Mouse (Mus musculus) ovary, postnatal 14 days (tissue): Measurements from ENCODE around the gene Cfap97.
A peak's percentile ranks its signal among the peaks of the same experiment; 100 is the strongest.
"Not testable (repeated sequence)": the region's sequence is repeated elsewhere in the genome, so short reads cannot be mapped to it uniquely, and the experiment has no call there.

Experiments
- DNase-seq: peaks from one replicate; pipeline ENCODE4 v3.0.0; 2022; ENCODE audit warnings: low spot score

Cfap97 gene

GRCm38 (mm10) chr8:46151202-46152062 is at the start of gene Cfap97:
Gene Cfap97, plus strand, starts transcription at chr8:46151771.
- peak; percentile 21 for DNase-seq

GRCm38 (mm10) chr8:46103434-46103833 is 48.1 kb upstream of the Cfap97 start:
- DNase-seq: no peak

- DNase-seq: no peak
Observed at GRCm38 (mm10) chr8:46107690-46108089, 43.9 kb upstream of the Cfap97 start.

GRCm38 (mm10) chr8:46113421-46114170 is 38.0 kb upstream of the Cfap97 start:
- not testable (repeated sequence) for DNase-seq

GRCm38 (mm10) chr8:46117172-46117571 is 34.4 kb upstream of the Cfap97 start:
- DNase-seq: no peak

GRCm38 (mm10) chr8:46119176-46119575 is 32.4 kb upstream of the Cfap97 start:
- DNase-seq: no peak

- DNase-seq: no peak
Observed at GRCm38 (mm10) chr8:46122498-46122897, 29.1 kb upstream of the Cfap97 start.

- no peak for DNase-seq
Observed at GRCm38 (mm10) chr8:46130426-46130825, 21.1 kb upstream of the Cfap97 start.

GRCm38 (mm10) chr8:46135546-46135945 is 16.0 kb upstream of the Cfap97 start:
- not testable (repeated sequence) for DNase-seq

GRCm38 (mm10) chr8:46137336-46137735 is 14.2 kb upstream of the Cfap97 start:
- DNase-seq: no peak

GRCm38 (mm10) chr8:46137843-46138596 is 13.6 kb upstream of the Cfap97 start:
- no peak for DNase-seq

GRCm38 (mm10) chr8:46140376-46141120 is 11.0 kb upstream of the Cfap97 start:
- no peak for DNase-seq

GRCm38 (mm10) chr8:46141688-46142087 is 9.9 kb upstream of the Cfap97 start:
- no peak for DNase-seq

- DNase-seq: no peak
Observed at GRCm38 (mm10) chr8:46142498-46143081, 9.0 kb upstream of the Cfap97 start.

- no peak for DNase-seq
Observed at GRCm38 (mm10) chr8:46143470-46143869, 8.1 kb upstream of the Cfap97 start.

GRCm38 (mm10) chr8:46143924-46144323 is 7.6 kb upstream of the Cfap97 start:
- no peak for DNase-seq

GRCm38 (mm10) chr8:46146173-46146572 is 5.4 kb upstream of the Cfap97 start:
- DNase-seq: no peak

- no peak for DNase-seq
Observed at GRCm38 (mm10) chr8:46149306-46149705, 2.3 kb upstream of the Cfap97 start.

GRCm38 (mm10) chr8:46149782-46150181 is 1.8 kb upstream of the Cfap97 start:
- DNase-seq: no peak

- DNase-seq: peak; percentile 65
Observed at GRCm38 (mm10) chr8:46152064-46153031, 777 bp downstream of the Cfap97 start, which contains the start of gene Snx25. Gene Snx25, minus strand, starts transcription at chr8:46152159.
